Mouse (Mus musculus) lung, postnatal 0 days (tissue): ENCODE data around the gene Bend5. TPM values are rescaled to one million over a fixed set of nuclear protein-coding genes. Genes with fewer than 3 reads are reported as not detected.

Experiments
- ATAC-seq: fragments of 200-750 bp; cut with Nextera tagmentation; 2 replicates; pipeline ENCODE4 v1.8.0; 2017; ENCODE audit warnings: moderate library complexity
- DNase-seq: peaks from one replicate; pipeline ENCODE4 v3.0.0-alpha.2; 2016; ENCODE audit warnings: low spot score
- H3K27ac ChIP-seq: fragments of 300-500 bp; sonication (generic); 2 replicates; pipeline ENCODE4 v1.5.1; 2014; ENCODE audit warnings: antibody characterized with exemption, mild to moderate bottlenecking, low read length, mixed read lengths
- H3K27me3 ChIP-seq: fragments of 300-500 bp; sonication (generic); replicated peaks from 2 replicates; pipeline ENCODE4 v1.6.1; 2014; ENCODE audit warnings: low read length, mixed read lengths; ENCODE audit not compliant: insufficient read depth
- H3K36me3 ChIP-seq: fragments of 300-500 bp; sonication (generic); 2 replicates; pipeline ENCODE4 v1.6.1; 2014; ENCODE audit warnings: low read length, mixed read lengths; ENCODE audit not compliant: insufficient read depth
- H3K4me1 ChIP-seq: fragments of 300-500 bp; sonication (generic); 2 replicates; pipeline ENCODE4 v1.6.1; 2014; ENCODE audit warnings: antibody characterized with exemption, low read depth, low read length, mixed read lengths; ENCODE audit not compliant: insufficient read depth
- H3K4me2 ChIP-seq: fragments of 300-500 bp; sonication (generic); replicated peaks from 2 replicates; pipeline ENCODE4 v1.6.1; 2014; ENCODE audit warnings: low read depth, mild to moderate bottlenecking, low read length, moderate library complexity, mixed read lengths
- H3K4me3 ChIP-seq: fragments of 300-500 bp; sonication (generic); 2 replicates; pipeline ENCODE4 v1.5.1; 2014; ENCODE audit warnings: low read depth, low read length
- H3K9ac ChIP-seq: fragments of 300-500 bp; sonication (generic); replicated peaks from 2 replicates; pipeline ENCODE4 v1.6.1; 2014; ENCODE audit warnings: low read depth, mild to moderate bottlenecking
- H3K9me3 ChIP-seq: fragments of 300-500 bp; sonication (generic); 2 replicates; pipeline ENCODE4 v1.6.1; 2016; ENCODE audit warnings: low read length, mixed read lengths
- CTCF ChIP-seq: IDR thresholded peaks from 2 replicates; pipeline ENCODE4 v1.5.1; 2016; ENCODE audit warnings: antibody characterized with exemption, mild to moderate bottlenecking
- EP300 ChIP-seq: IDR thresholded peaks from 2 replicates; pipeline ENCODE4 v1.6.1; 2016; ENCODE audit warnings: antibody characterized with exemption, mild to moderate bottlenecking, control low read depth
- WGBS: fragments of 180-500 bp; shearing (Covaris S2); extraction: QIAGEN DNeasy Blood & Tissue Kit; methylation state at CpG from one replicate; pipeline ENCODE4 v1.1.7; 2014; 5-methylcytosine and 5-hydroxymethylcytosine counted together
- polyA plus RNA-seq: library from polyadenylated mRNA; unstranded; fragments of >200 nt; fragmentation: Nextera tagmentation; extraction: Ambion mirVana; gene quantifications from 2 replicates; pipeline ENCODE4 v1.2.1, GENCODE M21; 2015

The Bend5 gene
- polyA plus RNA-seq, 1 experiment from 2014 or later, result 13.3 TPM

- no peak overlapping the region for H3K27ac ChIP-seq
- H3K36me3 ChIP-seq, result no peaks in the 10 kb centered on the region
- H3K4me2 ChIP-seq, result no peak overlapping the region
- H3K4me1 ChIP-seq, result no peaks in the 10 kb centered on the region
- no peak for TF ChIP-seq CTCF
- TF ChIP-seq EP300, result no peak
- WGBS, result 79% methylated on average over 3 of the region's 3 CpGs
- no peaks in the 10 kb centered on the region for H3K27me3 ChIP-seq
- DNase-seq, result no peak
- H3K4me3 ChIP-seq, result no peak overlapping the region
- no peaks in the 10 kb centered on the region for H3K9me3 ChIP-seq
- no peak overlapping the region for H3K9ac ChIP-seq
- ATAC-seq, result no peak
Measured at GRCm38 (mm10) chr4:111447918-111448317, 33.1 kb downstream of the Bend5 start.

- H3K4me2 ChIP-seq, result no peak overlapping the region
- H3K4me1 ChIP-seq, result no peaks in the 10 kb centered on the region
- no peak overlapping the region for H3K9ac ChIP-seq
- DNase-seq (no peak), ATAC-seq (no peak)
- no peak overlapping the region for H3K4me3 ChIP-seq
- no peaks in the 10 kb centered on the region for H3K36me3 ChIP-seq
- H3K27ac ChIP-seq, result no peak overlapping the region
- TF ChIP-seq CTCF, result no peak
- TF ChIP-seq EP300, result no peak
- no peaks in the 10 kb centered on the region for H3K9me3 ChIP-seq
- WGBS, result 96% methylated on average over 4 of the region's 4 CpGs
- no peaks in the 10 kb centered on the region for H3K27me3 ChIP-seq
Measured at GRCm38 (mm10) chr4:111448586-111448985, 33.8 kb downstream of the Bend5 start.

GRCm38 (mm10) chr4:111449442-111450199, 34.8 kb downstream of the Bend5 start:
- no peak for TF ChIP-seq EP300
- H3K9me3 ChIP-seq, result no peaks in the 10 kb centered on the region
- DNase-seq, result no peak
- H3K36me3 ChIP-seq, result 0 out of 2 replicates have a peak, but pooled peaks cover 5% of the 10 kb centered on the region
- H3K4me3 ChIP-seq, result no peak overlapping the region
- H3K27ac ChIP-seq, result peak overlapping the region; percentile 38
- H3K4me2 ChIP-seq, result no peak overlapping the region
- 38% methylated on average over 7 of the region's 7 CpGs for WGBS
- ATAC-seq, result no peak
- no peaks in the 10 kb centered on the region for H3K4me1 ChIP-seq
- no peak overlapping the region for H3K9ac ChIP-seq
- no peaks in the 10 kb centered on the region for H3K27me3 ChIP-seq

- Histone ChIP-seq H3K27me3 (no peaks in the 10 kb centered on the region), H3K27ac (no peak overlapping the region), H3K4me2 (no peak overlapping the region), H3K4me3 (no peak overlapping the region), H3K36me3 (0 out of 2 replicates have a peak, but pooled peaks cover 5% of the 10 kb centered on the region), H3K9me3 (no peaks in the 10 kb centered on the region), H3K4me1 (no peaks in the 10 kb centered on the region), H3K9ac (no peak overlapping the region)
- 55% methylated on average over 7 of the region's 7 CpGs for WGBS
- TF ChIP-seq CTCF, result no peak
- no peak for TF ChIP-seq EP300
- ATAC-seq (peak; percentile 80), DNase-seq (peak; percentile 49)
Measured at GRCm38 (mm10) chr4:111451283-111451918, 36.6 kb downstream of the Bend5 start.

GRCm38 (mm10) chr4:111452192-111452591, 37.4 kb downstream of the Bend5 start:
- DNase-seq (no peak), ATAC-seq (no peak)
- Histone ChIP-seq H3K4me3 (no peak overlapping the region), H3K9me3 (no peaks in the 10 kb centered on the region), H3K27ac (no peak overlapping the region), H3K36me3 (0 out of 2 replicates have a peak, but pooled peaks cover 5% of the 10 kb centered on the region), H3K4me1 (no peaks in the 10 kb centered on the region), H3K9ac (no peak overlapping the region), H3K4me2 (no peak overlapping the region), H3K27me3 (no peaks in the 10 kb centered on the region)
- TF ChIP-seq EP300 (no peak), CTCF (no peak)
- 86% methylated on average over 5 of the region's 5 CpGs for WGBS

GRCm38 (mm10) chr4:111453275-111453674, 38.5 kb downstream of the Bend5 start:
- no peaks in the 10 kb centered on the region for H3K27me3 ChIP-seq
- H3K4me1 ChIP-seq, result no peaks in the 10 kb centered on the region
- no peak overlapping the region for H3K4me2 ChIP-seq
- H3K9ac ChIP-seq, result no peak overlapping the region
- 52% methylated on average over 3 of the region's 3 CpGs for WGBS
- DNase-seq (peak; percentile 12), ATAC-seq (no peak)
- H3K27ac ChIP-seq, result no peak overlapping the region
- H3K4me3 ChIP-seq, result no peak overlapping the region
- 0 out of 2 replicates have a peak, but pooled peaks cover 5% of the 10 kb centered on the region for H3K36me3 ChIP-seq
- no peaks in the 10 kb centered on the region for H3K9me3 ChIP-seq
- TF ChIP-seq EP300 (no peak), CTCF (no peak)
